Mouse (Mus musculus) testis, adult 2 months (tissue): ENCODE results near the gene Pard3.

Experiments
- CTCF ChIP-seq: fragments of 200-500 bp; IDR thresholded peaks from 2 replicates; pipeline ENCODE4 v1.5.1; 2012; ENCODE audit warnings: low read depth, mild to moderate bottlenecking, inconsistent platforms, low read length, moderate library complexity; ENCODE audit not compliant: control insufficient read depth, insufficient read depth, insufficient replicate concordance
- POLR2A ChIP-seq: fragments of 200-500 bp; IDR thresholded peaks from 2 replicates; pipeline ENCODE4 v1.6.1; 2012; ENCODE audit warnings: low read depth, mild to moderate bottlenecking, inconsistent platforms, low read length, moderate library complexity; ENCODE audit not compliant: control insufficient read depth

- TF ChIP-seq CTCF, result no peak
- no peak for TF ChIP-seq POLR2A
These were observed 536.9 kb downstream of the Pard3 start for GRCm38 (mm10) chr8:127600641-127601040.
